Mouse (Mus musculus) hindbrain, embryonic 14.5 days (tissue): ENCODE data around the gene Mst1r. TPM values are rescaled to one million over a fixed set of nuclear protein-coding genes. Genes with fewer than 3 reads are reported as not detected.

Source experiments
- ATAC-seq: fragments of 200-750 bp; cut with Nextera tagmentation; 2 replicates; pipeline ENCODE4 v1.8.0; 2017; ENCODE audit warnings: moderate number of reproducible peaks, mild to moderate bottlenecking, moderate TSS enrichment, moderate library complexity; ENCODE audit not compliant: low FRiP score
- DNase-seq: peaks from one replicate; pipeline ENCODE4 v3.0.0-alpha.2; 2015; ENCODE audit warnings: low spot score
- H3K27ac ChIP-seq: fragments of 300-500 bp; sonication (generic); 2 replicates; pipeline ENCODE4 v1.5.1; 2014; ENCODE audit warnings: mild to moderate bottlenecking, moderate library complexity
- H3K27me3 ChIP-seq: fragments of 300-500 bp; sonication (generic); 2 replicates; pipeline ENCODE4 v1.6.1; 2014; ENCODE audit warnings: mild to moderate bottlenecking, low read length, mixed read lengths; ENCODE audit not compliant: control insufficient read depth, insufficient read depth
- H3K36me3 ChIP-seq: fragments of 300-500 bp; sonication (generic); replicated peaks from 2 replicates; pipeline ENCODE4 v1.6.1; 2014; ENCODE audit not compliant: control insufficient read depth, insufficient read depth
- H3K4me1 ChIP-seq: fragments of 300-500 bp; sonication (generic); replicated peaks from 2 replicates; pipeline ENCODE4 v1.6.1; 2014; ENCODE audit warnings: antibody characterized with exemption, low read length, mixed read lengths; ENCODE audit not compliant: control insufficient read depth, insufficient read depth
- H3K4me2 ChIP-seq: fragments of 300-500 bp; sonication (generic); replicated peaks from 2 replicates; pipeline ENCODE4 v1.6.1; 2014; ENCODE audit warnings: mild to moderate bottlenecking, moderate library complexity
- H3K4me3 ChIP-seq: fragments of 300-500 bp; sonication (generic); replicated peaks from 2 replicates; pipeline ENCODE4 v1.5.1; 2014; ENCODE audit warnings: mild to moderate bottlenecking, low read length
- H3K9ac ChIP-seq: fragments of 300-500 bp; sonication (generic); 2 replicates; pipeline ENCODE4 v1.6.1; 2014
- H3K9me3 ChIP-seq: fragments of 300-500 bp; sonication (generic); 2 replicates; pipeline ENCODE4 v1.6.1; 2016; ENCODE audit warnings: low read length; ENCODE audit not compliant: control insufficient read depth
- WGBS: fragments of 180-500 bp; shearing (Covaris S2); extraction: QIAGEN DNeasy Blood & Tissue Kit; methylation state at CpG from one replicate; pipeline ENCODE4 v1.1.7; 2014; 5-methylcytosine and 5-hydroxymethylcytosine counted together
- polyA plus RNA-seq: library from polyadenylated mRNA; unstranded; fragments of >200 nt; fragmentation: Nextera tagmentation; extraction: Ambion mirVana; gene quantifications from 2 replicates; pipeline ENCODE4 v1.2.1, GENCODE M21; 2014

Mst1r gene
- 0.95 and 1.2 TPM in 2 replicates for polyA plus RNA-seq

DNA sequence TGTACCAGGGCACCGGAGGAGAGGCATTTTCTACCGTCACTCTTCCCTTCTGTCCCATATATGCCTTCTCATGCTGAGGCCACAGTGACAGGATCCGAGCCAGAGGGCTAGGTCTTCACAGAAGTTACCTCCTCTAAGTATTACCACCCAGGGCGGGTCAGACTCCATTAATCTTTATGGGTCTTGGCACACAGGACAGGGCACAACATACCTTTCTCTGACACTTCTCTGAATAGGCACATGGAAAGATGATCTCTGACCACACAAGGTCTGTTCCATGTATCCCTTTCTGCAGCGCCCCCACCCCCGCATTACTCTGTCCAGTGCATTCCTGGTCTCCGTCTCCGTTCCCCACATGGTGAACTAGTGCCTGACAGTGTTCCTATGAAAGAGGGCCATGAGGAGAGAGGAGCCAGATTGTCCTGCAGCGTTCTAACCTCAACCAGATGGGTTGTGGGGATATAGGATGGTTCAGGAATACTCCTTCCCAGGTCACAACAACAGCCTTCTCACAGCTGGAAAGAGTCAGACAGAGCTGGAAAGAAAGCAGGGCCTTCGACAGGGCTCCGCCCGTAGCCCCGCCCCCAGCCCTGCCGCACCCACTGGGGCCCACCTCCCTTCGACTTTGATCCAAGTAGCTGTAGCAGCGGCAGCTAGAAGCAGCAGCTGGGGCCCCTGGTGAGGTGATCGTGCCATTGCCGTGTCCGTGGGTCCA lies at the start of gene Mst1r:
Gene Mst1r (plus strand): TSS at position 622 of the 715 bp plus-strand sequence.
- H3K36me3 ChIP-seq, result peaks cover 4% of the 10 kb centered on the region; the same call in 1 of the 2 replicates
- DNase-seq (peak; percentile 36), ATAC-seq (no peak)
- no peaks in the 10 kb centered on the region for H3K9me3 ChIP-seq
- 26% methylated on average over 19 of the region's 19 CpGs for WGBS
- no peak within 1 kb of the TSS for H3K27ac ChIP-seq
- H3K27me3 ChIP-seq, result no peaks in the 10 kb centered on the region
- H3K4me1 ChIP-seq, result peaks cover 3% of the 10 kb centered on the region; the same call in 1 of the 2 replicates
- peak within 1 kb of the TSS; percentile 15 for H3K4me3 ChIP-seq
- H3K4me2 ChIP-seq, result peak within 1 kb of the TSS; percentile 44
- peak within 1 kb of the TSS; percentile 37 for H3K9ac ChIP-seq

- H3K4me1 ChIP-seq, result no peaks in the 10 kb centered on the region
- H3K4me2 ChIP-seq, result no peak overlapping the region
- no peak overlapping the region for H3K9ac ChIP-seq
- H3K9me3 ChIP-seq, result no peaks in the 10 kb centered on the region
- H3K36me3 ChIP-seq, result peaks cover 32% of the 10 kb centered on the region
- WGBS, result 97% methylated on average over 3 of the region's 3 CpGs
- no peak overlapping the region for H3K27ac ChIP-seq
- no peak for ATAC-seq
- no peaks in the 10 kb centered on the region for H3K27me3 ChIP-seq
- no peak for DNase-seq
- H3K4me3 ChIP-seq, result no peak overlapping the region
Measured at GRCm38 (mm10) chr9:107858343-107858742, 48.3 kb upstream of the Mst1r start.

GRCm38 (mm10) chr9:107864493-107864892 lies 42.2 kb upstream of the Mst1r start:
- WGBS, result 70% methylated on average over 1 of the region's 1 CpGs
- Histone ChIP-seq H3K4me3 (no peak overlapping the region), H3K4me2 (no peak overlapping the region), H3K9ac (no peak overlapping the region), H3K9me3 (no peaks in the 10 kb centered on the region), H3K27ac (no peak overlapping the region), H3K27me3 (no peaks in the 10 kb centered on the region), H3K4me1 (no peaks in the 10 kb centered on the region), H3K36me3 (peaks cover 15% of the 10 kb centered on the region)
- ATAC-seq (no peak), DNase-seq (no peak)

GRCm38 (mm10) chr9:107866081-107866480 lies 40.6 kb upstream of the Mst1r start:
- 0 out of 2 replicates have a peak, but pooled peaks cover 12% of the 10 kb centered on the region for H3K36me3 ChIP-seq
- H3K4me3 ChIP-seq, result no peak overlapping the region
- H3K9me3 ChIP-seq, result no peaks in the 10 kb centered on the region
- no peak overlapping the region for H3K9ac ChIP-seq
- H3K4me2 ChIP-seq, result no peak overlapping the region
- DNase-seq (no peak), ATAC-seq (no peak)
- 100% methylated on average over 2 of the region's 2 CpGs for WGBS
- H3K27ac ChIP-seq, result no peak overlapping the region
- H3K4me1 ChIP-seq, result peaks cover 3% of the 10 kb centered on the region
- no peaks in the 10 kb centered on the region for H3K27me3 ChIP-seq

GRCm38 (mm10) chr9:107872350-107873098 lies 34.1 kb upstream of the Mst1r start:
- peak overlapping the region; percentile 86 for H3K4me2 ChIP-seq
- peak; percentile 99 for ATAC-seq
- H3K36me3 ChIP-seq, result 0 out of 2 replicates have a peak, but pooled peaks cover 5% of the 10 kb centered on the region
- H3K4me3 ChIP-seq, result peak overlapping the region; percentile 94
- under 1% methylated on average over 69 of the region's 80 CpGs for WGBS
- peak overlapping the region; percentile 95 for H3K27ac ChIP-seq
- peak overlapping the region; percentile 96 for H3K9ac ChIP-seq
- no peaks in the 10 kb centered on the region for H3K27me3 ChIP-seq
- H3K4me1 ChIP-seq, result peaks cover 12% of the 10 kb centered on the region
- no peaks in the 10 kb centered on the region for H3K9me3 ChIP-seq
- DNase-seq, result peak; percentile 97

DNA sequence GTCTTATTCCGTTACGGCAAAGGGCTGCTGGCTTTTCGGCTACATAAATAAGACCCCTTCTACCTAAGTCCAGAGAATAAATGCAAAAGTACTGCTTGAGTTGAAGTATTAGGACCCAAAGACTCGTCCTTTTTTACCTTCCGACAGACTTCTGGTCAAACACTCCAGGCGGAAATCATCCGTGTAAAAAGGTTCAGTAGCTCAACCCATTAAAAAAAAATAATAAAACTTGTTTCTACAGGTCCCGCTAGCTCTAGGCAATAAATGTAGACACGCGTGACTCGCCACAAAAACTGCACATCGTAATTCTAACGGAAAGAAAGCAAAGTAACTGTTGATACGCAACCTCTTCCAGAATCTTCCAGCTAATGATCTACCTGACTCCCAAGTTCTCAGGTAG lies 33.5 kb upstream of the Mst1r start, which contains the start of gene Rbm6:
Gene Rbm6 (minus strand): TSS at position 101 of the 400 bp plus-strand sequence.
- 12% methylated on average over 14 of the region's 14 CpGs for WGBS
- no peaks in the 10 kb centered on the region for H3K27me3 ChIP-seq
- H3K4me1 ChIP-seq, result peaks cover 12% of the 10 kb centered on the region
- ATAC-seq (no peak), DNase-seq (no peak)
- H3K4me2 ChIP-seq, result peak within 1 kb of the TSS; percentile 86
- peak within 1 kb of the TSS; percentile 96 for H3K9ac ChIP-seq
- H3K36me3 ChIP-seq, result 0 out of 2 replicates have a peak, but pooled peaks cover 5% of the 10 kb centered on the region
- peak within 1 kb of the TSS; percentile 95 for H3K27ac ChIP-seq
- peak within 1 kb of the TSS; percentile 94 for H3K4me3 ChIP-seq
- H3K9me3 ChIP-seq, result no peaks in the 10 kb centered on the region

DNA sequence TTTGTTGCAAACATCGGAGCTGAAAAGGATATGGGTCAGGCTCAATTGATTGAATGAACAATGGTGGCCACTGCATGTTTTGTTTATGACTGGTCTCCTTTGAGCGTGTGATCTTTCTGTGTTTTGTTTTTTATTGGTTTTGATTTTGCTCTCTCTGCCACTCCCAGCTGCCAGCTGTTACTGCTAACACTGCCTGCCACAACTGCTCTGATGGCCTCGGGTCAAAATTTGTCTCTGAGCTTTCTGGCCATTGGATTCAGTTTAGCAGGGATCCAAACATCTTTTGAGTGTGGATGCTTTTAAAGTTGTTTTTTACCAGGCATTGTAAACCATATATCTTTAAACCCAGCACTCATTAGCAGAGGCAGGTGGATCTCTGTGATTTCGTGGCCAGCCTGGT lies 26.3 kb upstream of the Mst1r start:
- H3K9me3 ChIP-seq, result no peaks in the 10 kb centered on the region
- H3K27ac ChIP-seq, result no peak overlapping the region
- DNase-seq (no peak), ATAC-seq (no peak)
- H3K9ac ChIP-seq, result no peak overlapping the region
- H3K4me1 ChIP-seq, result no peaks in the 10 kb centered on the region
- no peaks in the 10 kb centered on the region for H3K27me3 ChIP-seq
- no peak overlapping the region for H3K4me3 ChIP-seq
- no peak overlapping the region for H3K4me2 ChIP-seq
- 74% methylated on average over 4 of the region's 4 CpGs for WGBS
- no peaks in the 10 kb centered on the region for H3K36me3 ChIP-seq

DNA sequence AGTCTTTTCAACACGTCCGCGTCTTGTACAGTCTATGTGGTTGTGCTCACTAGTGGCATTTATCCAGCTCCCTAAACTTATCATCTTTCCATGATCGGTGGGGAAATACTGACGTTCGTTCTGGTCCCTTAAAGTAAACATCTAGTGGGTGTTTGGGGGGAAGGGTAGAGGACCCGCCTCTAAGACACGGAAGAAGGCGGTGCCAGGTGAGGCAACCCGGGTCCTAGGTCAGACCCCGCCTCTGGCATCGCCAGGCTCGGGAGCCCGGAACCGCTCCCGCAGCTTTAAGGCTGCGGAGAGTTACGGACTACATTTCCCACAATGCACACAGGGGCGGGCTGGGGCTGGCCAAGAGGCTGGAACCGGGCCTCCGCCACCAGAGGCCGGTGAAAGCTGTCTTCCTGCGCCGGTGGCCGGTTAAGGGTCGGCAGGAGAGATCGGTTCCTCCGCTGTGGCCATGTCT lies 18.8 kb upstream of the Mst1r start, which contains the start of gene Mon1a:
Gene Mon1a (plus strand): TSS at position 348 of the 463 bp plus-strand sequence.
- peaks cover 5% of the 10 kb centered on the region; the same call in 1 of the 2 replicates for H3K36me3 ChIP-seq
- peak within 1 kb of the TSS; percentile 88 for H3K4me3 ChIP-seq
- DNase-seq (peak; percentile 79), ATAC-seq (peak; percentile 97)
- H3K9ac ChIP-seq, result peak within 1 kb of the TSS; percentile 84
- WGBS, result under 1% methylated on average over 28 of the region's 28 CpGs
- peaks cover 6% of the 10 kb centered on the region for H3K27me3 ChIP-seq
- peak within 1 kb of the TSS; percentile 81 for H3K27ac ChIP-seq
- peaks cover 17% of the 10 kb centered on the region for H3K4me1 ChIP-seq
- peak within 1 kb of the TSS; percentile 67 for H3K4me2 ChIP-seq
- no peaks in the 10 kb centered on the region for H3K9me3 ChIP-seq
